Mouse (Mus musculus) layer of hippocampus, adult 18-20 months (tissue): ENCODE measurements at regions not wholly inside any gene's neighbourhood (a gene's known extent, or its start where the extent isn't known, plus 50 kb on each side); places are given as distances from the start of the nearest gene placed in this dataset.
A peak's percentile ranks its signal among the peaks of the same experiment; 100 is the strongest.

Source experiments
- DNase-seq, 2 experiments: peaks; one replicate each; pipeline ENCODE4 v3.0.0; 2022; ENCODE audit warnings: low spot score in 2 of 2

DNA sequence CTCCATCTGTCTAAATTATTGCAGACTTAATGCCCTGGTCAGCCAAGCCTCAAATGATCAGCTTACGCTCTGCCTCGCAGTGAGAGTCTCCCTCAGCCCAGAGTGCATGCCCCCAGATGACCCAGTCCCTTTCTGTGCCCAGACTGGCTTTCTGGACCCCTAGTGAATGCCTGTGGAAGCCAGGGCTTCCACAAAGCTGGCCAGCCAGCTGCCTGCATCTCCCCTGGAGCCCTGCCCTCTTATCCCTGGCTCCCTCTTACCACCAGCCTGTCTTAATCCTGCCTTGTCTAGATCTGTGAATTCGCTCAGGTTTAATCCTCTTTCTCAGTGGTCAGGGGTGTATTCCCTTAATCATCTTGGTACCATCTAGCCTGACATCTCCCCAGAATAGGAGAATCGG lies 446.8 kb downstream of the Cd83 start:
- no peak for DNase-seq

DNA sequence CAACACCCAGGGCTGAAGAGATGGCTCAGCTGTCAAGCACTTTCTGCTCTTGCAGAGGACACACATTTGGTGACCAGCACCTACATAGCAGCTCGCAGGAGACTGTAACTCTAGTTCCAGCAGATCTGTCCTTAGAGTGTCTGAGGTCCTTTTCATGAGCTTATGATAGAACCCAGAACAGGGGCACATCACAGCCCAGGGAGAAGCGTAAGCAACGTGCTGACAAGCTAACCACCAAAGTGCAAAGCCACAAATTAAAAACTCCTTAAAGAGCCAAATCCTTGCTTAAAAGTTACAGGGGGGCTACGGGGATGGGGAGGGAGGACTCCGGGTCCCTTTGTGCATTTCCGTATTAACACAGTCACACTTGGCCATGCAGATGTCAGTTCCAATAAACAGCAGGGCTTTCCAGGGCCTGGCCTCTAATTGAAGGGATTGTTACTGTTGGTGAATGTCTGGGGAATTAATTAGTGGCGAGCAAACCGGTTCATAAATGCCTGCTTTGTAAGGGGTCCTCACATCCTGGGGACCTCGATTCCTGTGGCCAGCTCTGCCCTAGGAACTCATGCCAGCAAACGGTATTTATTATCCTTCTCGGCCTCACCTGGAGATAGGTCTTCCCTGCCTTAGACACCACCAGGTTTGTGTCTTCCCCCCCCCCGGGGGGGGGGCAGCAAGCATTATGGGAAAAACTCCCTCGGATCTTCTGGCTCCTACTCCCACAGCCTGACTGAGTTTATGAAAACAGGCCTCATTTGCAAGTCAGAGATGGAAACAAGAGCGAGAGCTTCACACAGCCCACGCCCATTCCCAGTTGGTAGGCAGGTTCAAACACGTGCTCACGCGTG lies 447.5 kb downstream of the Cd83 start:
- DNase-seq: peak; percentile 73 to 87

DNA sequence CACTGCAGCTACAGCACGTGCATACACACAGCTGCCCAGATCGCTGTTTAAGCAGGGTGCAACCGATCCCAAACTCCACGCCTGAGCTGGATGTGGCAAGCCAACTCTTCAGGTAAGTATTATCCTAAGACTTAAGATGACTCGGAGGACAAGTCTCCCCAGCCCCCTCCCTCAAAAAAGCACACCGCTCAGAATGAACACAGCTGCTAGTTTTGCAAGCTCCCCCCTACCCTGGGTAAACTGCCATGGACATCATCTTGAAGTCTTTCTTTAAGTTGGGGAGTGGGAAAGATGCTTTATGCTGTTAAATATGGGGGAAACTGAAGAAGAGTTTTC lies 448.1 kb downstream of the Cd83 start:
- no peak for DNase-seq

DNA sequence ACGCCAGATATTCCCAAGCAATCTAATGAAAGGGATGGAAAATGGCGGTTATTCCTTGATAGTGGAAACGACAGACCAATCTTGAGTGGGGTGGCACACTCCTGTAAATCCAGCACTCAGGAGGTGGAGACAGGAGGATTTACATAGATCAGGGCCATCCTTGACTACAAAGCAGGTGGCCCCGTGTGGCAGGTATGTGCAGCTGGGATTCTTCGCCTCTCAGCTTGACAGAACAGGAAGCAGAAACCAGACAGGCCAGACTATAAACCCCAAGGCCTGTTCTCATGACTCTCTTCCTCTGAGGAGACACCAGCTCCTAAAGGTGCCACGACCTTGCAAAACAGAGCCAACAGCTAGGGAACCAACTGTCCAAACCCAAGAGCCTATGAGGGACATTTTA lies 449.7 kb downstream of the Cd83 start:
- no peak for DNase-seq

DNA sequence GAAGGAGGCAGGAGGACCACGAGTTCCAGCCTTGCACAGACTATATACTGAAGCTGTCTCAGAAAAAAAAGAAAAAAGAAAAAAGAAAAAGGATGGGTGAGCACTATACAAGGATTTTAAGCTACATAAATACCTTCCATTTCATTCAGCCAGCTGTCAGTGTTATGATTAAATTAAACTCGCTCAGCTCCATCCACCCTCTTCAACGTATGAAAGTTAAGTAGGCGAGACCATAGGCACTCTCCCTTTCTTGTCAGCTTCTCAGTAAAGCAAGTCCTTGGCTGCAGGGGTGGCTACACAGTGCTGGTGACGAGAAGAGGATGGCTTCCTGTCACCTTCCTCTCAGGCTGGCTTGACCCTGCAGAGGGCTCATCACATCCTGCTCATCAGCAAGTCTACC lies 450.7 kb downstream of the Cd83 start:
- DNase-seq: no peak

DNA sequence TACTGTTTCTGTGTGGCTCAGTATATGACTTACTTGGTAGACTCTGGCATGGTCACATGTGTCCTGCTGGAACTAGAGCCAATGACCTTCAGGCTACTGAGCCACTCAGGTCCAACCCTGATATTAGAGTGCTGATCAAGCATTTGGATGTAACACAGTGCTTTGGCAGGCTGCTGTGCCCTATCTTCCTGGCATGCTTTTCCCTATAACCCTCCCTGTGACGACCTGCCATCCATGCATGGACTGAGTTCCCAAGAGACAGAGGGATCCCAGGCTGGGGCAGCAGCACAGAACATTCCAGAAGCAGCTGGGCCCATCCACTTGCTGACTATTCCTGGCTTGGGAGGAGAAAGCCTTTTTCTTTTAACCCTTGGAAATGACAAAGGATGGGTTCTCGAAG lies 451.4 kb downstream of the Cd83 start:
- DNase-seq: no peak

DNA sequence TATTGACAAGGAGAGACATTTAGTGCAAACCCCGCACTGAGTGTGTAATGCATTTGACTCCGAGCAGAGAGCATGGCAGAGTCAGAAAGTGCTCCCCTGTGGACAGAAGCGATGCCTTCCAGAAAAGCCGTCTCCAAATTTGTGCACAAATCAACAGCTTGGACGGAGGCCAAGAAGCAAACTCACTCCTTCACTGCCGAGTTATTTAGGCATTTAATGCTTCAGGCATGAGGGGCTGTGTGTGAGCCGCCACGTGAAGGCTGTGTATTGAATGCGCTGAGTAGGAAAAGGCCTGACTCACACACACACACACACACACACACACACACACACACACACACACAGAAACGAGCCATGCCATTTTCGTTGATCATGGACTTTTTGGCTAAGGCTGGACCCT lies 453.7 kb downstream of the Cd83 start:
- DNase-seq: peak in 1 of 2 experiments; percentile 28

DNA sequence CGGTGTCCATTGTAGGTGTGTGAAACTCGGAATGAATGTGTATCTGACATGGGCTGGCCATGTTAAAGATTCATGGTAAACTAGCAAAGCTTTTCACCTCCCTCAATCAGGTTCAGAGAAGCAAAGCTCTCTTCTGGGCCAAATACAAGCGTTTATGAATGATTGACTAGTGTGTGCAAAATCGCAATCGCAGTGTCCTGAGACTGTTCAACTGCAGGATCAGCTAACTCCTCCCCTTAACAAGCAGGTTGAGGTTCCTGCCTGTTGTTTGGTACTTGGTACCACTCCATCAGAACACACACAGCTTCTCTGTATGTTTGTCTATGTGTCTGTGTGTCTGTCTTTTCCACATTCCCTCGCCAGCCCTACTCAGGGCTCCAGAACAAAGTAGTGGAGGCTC lies 458.6 kb downstream of the Cd83 start:
- no peak for DNase-seq

DNA sequence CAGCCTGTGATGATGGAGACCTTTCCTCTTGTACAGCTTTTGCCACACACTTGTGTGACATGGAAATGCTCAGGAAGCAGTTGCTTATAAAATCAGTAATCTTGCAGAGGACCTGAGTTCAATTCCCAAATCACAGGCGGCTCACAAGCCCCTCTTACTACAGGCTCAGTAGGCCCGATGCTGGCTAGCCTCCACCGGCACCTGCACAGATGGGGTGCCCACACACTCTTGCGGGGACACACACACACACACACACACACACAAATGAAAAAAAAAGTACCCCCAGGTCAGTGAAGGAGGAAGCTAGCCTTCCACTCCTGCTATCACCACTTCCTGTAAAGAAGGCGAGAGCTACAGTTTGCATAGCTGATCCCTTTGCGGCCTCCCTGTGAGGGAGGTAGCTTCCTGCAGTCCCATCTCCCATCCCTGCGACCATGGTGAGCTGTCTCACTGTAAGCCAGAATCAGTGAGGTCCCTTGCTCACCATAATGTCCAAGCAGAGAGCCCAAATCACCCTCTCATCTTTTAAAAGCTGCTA lies 462.2 kb downstream of the Cd83 start:
- no peak for DNase-seq

DNA sequence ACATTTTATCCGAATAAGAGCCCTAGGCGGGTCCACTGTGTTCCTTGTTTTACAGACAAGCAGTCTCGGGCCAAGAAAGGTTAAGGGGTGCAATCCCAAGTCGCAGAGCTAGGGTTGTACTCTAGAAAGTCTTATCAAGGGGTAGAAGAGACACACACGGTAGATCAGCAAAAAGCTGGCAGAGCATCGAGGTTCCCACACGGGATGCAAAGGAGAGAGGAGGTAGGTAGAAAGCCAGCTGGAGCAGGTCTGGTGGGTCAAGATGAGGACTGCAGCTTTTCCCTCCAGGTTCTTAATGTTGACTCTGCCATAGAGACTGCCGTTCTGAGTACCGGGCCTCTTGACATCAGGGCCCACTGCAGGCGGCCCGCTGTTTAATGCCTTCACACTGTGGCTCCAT lies 463.3 kb downstream of the Cd83 start:
- DNase-seq: no peak

DNA sequence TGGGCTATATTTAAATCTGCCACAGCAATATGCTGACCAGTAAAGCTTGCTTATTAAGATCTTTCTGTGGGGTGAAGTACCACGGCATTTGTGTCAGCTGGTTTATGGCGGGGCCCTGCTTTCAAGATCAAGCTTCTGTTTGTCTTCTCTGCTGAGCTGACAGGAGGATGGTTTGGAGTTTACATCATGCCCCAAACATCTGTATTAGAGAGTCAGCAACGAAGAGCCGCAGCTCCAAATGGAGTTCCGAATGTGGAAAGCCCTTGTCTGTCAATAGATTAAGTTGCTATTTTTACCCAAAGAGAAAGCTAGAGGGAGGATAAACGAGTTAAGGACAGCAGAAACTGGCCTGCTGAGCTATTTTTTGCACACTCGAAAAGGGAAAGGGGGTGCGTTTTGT lies 463.8 kb downstream of the Cd83 start:
- DNase-seq: no peak

DNA sequence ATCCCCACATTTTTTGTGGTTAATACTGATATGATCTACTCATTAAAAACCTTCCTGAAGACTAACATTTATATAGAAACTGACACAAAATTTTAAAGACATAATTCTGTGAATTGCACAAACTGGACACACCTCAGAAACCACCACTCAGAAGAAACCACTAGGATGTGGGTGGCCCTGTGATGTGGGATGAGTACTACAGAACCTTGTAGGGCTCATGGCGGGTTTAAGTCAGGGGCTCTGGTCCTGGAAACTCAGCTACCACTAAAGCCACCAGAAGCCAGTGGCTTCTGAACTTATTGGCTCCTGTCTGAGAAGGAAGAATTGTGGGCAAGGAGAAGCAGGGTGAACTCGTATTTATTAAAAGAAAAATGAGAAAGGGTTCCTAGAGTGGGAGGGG lies 464.5 kb downstream of the Cd83 start:
- no peak for DNase-seq

DNA sequence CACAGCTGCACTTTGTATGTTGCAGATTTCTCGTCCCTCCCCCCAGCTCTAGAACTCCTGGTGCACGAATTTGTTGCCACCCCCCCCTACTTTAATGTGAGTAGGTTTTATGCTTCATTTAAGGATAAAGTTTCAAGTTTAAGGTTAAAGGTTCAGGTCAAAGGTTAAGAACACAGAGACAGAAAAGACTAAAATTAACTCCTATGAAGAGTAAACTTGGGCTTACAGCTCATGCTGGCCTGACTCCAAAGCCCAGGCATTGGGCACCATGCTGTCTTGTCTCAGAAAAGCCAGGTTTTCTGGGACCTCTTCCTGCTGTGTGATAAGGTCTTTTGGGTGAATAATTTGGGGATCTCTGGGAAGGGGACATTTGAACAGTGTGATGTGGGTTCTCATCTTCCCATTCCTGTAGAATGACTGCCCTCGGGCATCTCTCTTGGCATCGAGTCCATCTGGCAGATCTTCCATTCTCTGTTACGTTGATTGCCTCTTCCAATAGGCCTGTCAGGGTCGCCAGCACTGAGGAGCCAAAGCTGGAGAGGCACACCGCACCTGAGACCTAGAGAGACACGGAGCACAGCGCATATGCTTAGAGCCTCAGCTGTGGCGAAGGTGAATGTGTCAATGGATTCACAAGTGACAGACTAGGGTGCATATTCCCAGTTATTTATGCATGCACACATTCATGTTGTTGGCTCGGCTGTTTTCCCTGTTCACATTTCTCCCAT lies 466.1 kb downstream of the Cd83 start:
- no peak for DNase-seq

DNA sequence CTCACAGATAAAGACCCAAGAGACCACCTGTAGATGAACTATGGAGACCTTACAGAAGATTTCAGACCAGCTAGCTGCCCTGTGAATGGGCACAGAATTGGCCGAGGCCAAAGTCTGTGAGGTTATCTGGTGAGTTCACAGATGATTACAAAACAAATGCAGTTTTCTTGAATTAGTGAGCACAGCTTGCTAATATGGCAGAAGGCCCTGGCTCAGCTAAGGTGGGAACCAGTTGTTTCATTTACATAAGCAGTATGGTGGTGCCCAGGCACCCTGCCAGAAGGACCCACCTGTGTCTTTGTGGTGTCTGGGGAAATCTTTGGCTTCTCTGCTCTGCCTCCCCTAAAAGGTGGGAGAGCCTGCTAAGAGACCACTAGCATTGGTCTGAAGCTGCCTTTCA lies 466.9 kb downstream of the Cd83 start:
- no peak for DNase-seq

DNA sequence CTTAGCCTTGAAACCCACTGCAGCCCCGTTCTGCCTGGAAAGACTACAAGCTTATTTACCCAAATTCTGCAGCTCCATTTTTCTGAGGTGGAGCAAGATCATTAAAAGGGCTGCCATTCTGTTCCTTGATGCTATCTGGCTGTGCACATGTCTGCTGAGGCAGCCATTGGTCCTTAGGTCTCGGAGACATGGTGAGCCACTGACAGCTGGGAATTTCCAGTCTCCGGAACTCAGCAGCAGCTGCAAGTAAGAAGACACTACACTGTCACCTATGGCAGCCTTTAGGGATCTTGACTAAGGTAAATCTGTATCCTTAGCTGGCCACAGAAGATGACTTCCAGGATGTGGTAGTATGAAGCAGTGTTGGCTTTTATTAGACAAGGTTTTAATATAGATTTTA lies 467.9 kb downstream of the Cd83 start:
- no peak for DNase-seq

DNA sequence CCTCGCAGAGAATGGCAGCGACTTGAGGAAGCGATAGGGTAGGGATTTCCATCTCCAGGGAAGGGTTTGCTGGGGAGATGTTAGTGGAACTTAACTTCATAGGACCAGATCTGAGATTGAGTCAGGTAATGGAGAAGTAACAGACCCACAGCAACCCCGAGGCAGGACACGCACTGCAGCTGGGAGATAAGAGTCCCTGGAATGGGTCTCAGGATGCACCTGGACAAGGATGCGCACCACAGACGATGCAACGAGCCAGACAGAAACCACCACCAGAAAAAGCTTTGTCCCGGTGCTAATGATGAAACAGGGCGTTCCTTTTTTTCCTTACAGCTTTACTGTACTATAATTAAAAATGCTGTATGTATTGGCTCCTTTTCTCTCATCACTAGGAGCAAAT lies 470.9 kb upstream of the Jarid2 start:
- DNase-seq: no peak

DNA sequence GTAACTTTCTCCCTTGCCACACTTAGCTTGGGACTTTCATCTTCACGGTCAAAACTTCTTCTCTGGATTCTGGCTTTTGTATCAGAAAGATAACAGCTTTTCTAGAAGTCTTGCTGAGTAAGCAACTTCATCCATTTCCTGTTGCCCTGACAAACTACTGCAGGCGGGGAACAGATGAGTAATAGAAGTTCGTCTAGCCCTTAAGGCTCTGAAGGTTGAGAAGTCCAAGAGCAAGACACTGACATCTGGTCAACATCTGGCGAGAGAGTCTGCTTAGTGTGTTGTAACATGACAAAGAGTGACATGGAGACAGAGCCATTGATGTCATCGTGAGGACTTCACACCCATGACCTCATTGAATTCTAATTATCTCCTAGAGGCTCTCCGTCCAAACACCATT lies 469.2 kb upstream of the Jarid2 start:
- no peak for DNase-seq

DNA sequence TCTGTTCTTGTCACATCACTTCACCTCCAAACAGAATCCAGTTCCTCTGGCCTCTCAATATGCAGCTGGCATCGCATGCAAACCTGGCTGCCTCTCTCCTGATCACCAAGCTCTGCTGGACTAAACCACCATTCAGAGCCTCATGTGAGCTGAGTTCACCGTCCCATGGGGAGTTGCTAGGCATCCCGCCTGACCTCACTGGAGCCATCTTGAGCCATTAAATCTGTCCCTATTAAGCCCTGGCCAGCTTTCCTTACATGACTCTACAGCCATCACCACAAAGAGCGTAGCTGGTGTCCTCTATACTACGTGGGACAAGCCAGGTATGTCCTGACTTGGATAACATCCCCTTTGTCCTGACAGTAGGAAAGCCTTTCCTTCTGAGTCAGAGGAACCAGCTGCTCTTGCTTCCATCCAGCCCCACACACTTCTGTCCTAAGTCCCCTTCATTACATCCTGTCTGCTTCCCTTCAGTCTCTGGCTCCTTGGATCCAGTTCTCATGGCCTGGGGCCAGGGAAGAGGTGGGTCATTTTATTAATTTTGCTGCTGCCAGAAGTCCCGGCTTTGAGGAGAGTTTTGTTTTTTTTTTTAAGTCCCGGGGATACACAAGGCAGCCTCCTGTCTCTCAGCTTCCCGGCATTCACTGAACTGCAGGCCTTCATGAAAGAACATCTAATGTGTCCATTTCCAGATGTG lies 468.5 kb upstream of the Jarid2 start:
- DNase-seq: no peak

DNA sequence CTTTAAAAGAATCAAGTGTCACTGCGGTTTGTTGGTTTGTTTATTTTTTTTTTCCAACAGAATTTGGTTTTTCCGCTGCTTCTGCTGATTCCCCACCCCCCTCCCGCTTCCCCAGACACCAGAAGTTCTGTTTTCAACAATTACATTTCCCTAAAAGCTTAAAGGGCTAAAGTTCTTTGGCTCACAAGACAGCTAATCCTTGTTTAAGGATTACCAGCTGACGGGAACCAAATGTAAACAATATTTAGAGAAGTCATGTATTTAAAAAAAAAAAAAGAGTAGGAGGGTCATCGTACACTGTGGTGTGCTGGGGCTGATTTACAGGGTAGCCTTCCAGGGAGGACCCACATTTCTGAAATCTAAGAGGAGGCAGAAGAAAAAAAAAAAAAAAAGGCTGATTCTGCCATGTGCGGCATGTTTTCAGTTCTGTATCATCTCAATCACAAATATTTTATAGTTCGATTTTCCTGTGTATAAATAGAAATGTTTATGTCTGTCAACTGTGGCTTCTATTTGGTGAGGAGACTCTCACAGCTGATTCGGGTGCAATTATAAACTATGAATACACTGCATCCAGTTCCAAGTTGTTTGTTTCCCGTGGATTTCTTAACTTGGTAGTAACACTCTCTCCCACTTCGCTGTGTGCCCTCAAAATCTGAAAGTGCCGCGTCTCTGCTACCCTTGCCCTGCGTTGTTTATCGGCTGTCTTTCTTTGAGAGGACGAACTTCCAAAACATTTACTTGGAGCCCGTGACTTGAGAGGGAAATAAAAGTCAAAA lies 456.3 kb upstream of the Jarid2 start:
- DNase-seq: no peak

DNA sequence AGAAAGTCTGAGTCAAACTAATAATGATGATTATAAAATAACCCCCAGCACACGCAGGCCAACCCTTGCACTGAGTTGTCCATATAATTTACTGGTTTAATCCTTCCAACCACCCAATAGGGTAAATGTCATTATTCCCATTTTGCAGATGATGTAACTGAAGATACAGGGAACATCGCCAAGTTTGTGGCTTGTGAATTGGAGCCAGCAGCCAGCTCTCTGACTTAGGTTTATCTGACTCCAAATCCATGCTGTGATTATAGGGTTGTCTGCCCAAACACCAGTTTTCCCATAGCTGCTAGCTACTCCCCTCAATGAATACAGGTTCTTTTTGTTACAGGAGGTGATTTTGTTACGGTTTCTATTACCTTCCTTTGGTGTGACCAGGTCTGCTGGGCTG lies 451.3 kb upstream of the Jarid2 start:
- DNase-seq: no peak

DNA sequence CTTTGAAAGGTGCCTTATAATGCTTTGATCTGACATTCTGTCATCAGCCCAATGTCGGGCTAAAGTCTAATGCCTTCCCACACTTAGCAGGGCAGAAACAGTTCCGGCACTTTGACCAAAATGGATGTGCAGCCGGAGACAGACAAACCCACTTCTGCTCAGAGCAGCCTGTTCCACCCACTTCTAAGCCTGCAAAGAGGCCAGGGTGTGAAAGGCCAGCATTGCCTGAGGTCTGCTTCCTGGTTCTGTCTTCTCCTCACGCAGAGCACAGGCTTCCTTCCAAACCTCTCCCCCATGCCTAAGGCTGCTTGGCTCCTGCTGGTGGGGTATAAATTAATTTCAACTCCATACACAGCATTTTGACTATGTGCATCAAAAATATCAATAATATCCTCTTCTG lies 450.2 kb upstream of the Jarid2 start:
- DNase-seq: peak in 1 of 2 experiments; percentile 19
